Mouse (Mus musculus) layer of hippocampus, adult 9-10 months (tissue): ENCODE measurements around the gene Stxbp6.

Experiments used
- DNase-seq: peaks from one replicate; pipeline ENCODE4 v3.0.0; 2022; ENCODE audit warnings: low spot score

The Stxbp6 gene

DNA sequence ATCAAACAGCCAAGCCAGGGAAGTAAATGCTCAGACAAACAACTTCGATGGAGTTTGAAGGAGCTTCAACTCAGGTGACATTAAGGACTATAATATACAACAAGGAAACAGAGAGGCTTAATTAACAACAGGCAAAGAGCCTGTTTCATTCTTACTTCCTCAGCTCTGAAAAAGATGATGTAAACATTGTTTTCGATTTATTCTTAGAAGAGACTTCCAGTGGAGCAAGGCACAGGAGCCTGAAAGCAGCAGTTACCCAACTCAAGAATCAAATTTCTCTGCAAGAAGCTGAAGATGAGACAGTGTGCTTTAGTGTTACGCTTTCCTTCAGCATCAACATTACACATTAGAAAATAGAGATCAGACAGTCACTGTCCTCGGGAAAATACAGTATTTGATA is 160.7 kb downstream of the Stxbp6 start:
- DNase-seq, result no peak

DNA sequence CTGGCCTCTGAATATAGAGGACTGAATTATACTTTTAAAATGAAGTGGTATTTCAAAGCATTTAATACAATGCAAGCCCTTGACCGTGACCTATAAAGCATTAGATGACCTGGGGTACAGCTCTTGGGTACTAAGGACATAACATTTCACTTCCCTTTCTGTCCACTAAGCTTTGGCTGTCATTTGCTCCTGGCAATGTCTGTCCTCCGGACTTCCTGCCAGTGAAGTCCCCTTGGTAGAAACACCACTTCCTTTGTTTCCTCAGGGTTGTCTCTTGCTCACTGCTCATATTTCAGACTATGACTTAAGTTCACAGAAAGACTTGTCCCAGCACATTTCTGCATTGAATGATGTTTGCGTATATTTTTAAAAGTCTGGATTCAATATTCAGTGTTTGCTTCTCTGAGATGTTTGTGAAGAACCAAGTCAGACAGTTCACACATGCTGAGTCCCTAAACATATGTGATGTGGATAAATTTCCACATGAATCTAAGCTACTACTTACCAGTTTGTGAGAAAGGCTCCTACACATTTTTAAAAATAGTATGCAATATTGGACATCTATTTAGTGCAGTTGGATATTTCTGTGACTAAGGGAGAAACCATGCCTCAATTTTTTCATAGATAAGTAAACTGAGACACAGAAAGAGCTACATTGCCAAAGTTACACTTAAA is 166.3 kb downstream of the Stxbp6 start:
- no peak for DNase-seq

- no peak for DNase-seq
These were observed 168.5 kb downstream of the Stxbp6 start for GRCm38 (mm10) chr12:44906001-44906400.

GRCm38 (mm10) chr12:44903205-44903732 is 171.2 kb downstream of the Stxbp6 start:
- no peak for DNase-seq

- DNase-seq, result peak; percentile 45
These were observed 175.2 kb downstream of the Stxbp6 start for GRCm38 (mm10) chr12:44899173-44899870.

DNA sequence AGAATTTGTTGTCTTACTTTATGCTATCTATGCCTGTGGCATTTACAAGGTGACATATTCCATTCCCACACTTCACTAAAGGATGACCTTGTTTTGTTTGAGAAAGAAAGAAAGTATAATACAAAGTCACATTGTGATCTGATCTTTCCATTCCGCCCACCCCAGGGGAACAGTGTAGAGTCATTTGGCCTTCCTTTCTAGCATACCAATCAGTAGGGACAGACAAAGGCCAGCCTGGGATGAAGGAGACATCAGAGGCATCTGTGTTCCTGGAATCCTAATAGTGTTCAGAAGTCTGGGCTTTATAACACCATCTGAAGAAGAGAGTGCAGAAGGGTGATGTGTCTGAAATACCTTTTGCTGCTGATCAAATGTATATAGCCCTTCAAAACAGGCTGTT is 178.0 kb downstream of the Stxbp6 start:
- DNase-seq, result no peak

GRCm38 (mm10) chr12:44889677-44890393 is 184.7 kb downstream of the Stxbp6 start:
- DNase-seq, result no peak

GRCm38 (mm10) chr12:44886826-44887225 is 187.7 kb downstream of the Stxbp6 start:
- DNase-seq, result no peak

DNA sequence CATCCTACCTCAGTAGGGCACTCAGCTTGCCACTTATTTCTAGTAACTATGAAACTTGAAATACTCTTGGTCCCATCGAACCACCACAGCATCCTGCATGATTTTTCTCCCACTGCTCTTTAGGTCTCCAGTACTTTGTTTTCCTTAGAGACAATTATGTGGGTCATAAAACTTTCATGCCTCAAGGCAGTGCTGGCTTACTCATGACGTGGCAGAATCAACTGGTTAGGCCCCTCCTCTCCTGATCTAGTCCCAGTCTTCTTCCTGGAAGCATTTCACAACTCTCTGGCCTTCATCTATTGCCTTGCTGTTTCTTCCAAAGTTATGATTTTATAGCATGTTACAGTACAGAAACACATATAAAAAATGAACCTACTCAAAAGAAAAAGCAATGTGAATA is 201.8 kb downstream of the Stxbp6 start:
- DNase-seq, result no peak

DNA sequence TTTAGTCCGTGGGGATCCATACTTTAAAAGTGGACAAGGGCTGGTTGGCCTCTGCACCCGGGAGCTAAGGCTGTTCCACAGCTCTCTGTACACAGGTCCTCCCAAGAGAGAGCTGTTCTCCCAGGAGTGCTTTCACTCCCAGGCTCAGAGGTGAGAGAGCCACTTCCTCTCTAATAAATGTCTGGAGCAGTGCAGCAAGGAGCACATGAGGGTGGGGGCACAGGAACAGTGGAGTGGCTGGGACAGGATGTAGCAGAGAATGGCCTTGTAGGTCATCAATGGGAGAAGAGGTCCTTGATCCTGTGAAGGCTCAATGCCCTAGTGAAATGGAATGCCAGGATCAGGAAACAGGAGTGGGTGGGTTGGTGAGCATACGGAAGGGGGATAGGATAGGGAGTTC is 209.1 kb downstream of the Stxbp6 start:
- DNase-seq, result no peak

DNA sequence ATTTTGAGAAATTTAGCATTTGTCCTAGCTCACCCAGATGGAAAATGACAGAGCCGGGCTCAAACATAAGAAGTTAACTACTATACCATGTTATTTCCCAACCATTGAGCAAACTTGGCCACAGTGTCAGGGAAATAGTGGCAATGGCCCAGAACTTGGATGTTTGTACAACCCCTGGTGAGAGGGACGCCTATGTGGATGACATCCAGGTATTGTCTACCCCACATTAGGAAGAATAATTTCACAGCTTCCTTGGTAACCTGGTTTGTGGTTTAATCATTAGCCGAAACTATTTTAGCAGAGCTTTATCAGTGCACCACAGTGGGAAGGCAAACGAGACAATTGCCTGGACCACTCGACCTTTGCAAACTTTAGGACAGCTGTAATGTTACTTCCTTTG is 215.1 kb downstream of the Stxbp6 start:
- no peak for DNase-seq

GRCm38 (mm10) chr12:44858110-44858885 is 216.2 kb downstream of the Stxbp6 start:
- DNase-seq, result peak; percentile 33

DNA sequence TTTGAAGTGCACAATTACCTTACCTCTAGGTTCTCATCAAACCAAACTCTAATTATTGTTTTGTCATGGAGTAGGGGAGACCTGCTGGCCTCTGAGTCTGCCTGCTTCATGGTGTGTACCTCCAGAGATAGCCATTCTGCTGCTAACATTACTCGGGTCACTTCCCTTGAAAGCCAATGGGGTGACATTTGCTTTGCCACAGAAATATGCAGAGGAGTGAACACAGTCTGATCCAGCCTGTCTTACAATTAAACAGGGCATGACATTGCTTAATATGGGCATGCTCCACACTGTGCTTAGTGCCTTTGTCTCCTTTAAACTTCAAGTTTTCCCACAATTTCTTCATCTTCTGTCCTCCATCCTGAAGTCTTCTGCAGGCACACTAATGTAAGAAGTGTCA is 222.5 kb downstream of the Stxbp6 start:
- DNase-seq, result no peak

GRCm38 (mm10) chr12:44850516-44850915 is 224.0 kb downstream of the Stxbp6 start:
- DNase-seq, result no peak

DNA sequence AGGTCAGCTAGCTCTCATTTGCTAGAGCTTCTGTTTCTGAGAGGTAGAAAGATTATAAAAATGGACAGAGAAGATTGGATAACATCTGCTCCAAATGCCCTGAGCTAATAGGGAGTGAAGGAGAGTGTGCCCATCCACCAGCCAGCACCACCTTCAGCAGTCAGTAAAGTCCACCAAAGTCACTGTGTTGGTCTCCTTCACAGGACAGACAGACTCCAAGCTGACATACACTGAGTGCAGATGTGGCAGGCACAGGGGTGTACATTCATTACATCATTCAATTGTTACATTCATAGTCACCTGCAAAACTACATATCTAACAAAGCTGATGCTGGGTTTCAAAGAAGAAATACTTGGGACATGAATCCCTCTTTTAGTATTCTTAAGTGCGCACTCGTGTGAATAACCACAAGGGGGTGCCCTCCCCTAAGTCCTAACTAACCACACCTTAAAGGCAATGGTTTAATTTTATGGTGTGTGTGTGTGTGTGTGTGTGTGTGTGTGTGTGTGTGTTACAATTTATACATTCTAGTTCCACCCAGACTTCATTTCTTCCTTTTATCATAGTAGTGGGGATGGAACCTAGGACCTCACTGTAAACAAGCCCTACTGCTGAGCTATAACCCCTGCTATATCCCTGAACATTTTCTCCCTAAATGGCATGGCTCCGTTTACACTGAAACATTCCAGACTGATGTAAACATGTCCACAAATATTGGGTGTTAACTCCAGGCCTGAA is 225.9 kb downstream of the Stxbp6 start:
- DNase-seq, result no peak

- no peak for DNase-seq
These were observed 233.9 kb downstream of the Stxbp6 start for GRCm38 (mm10) chr12:44840585-44840984.

GRCm38 (mm10) chr12:44839594-44840373 is 234.7 kb downstream of the Stxbp6 start:
- no peak for DNase-seq

DNA sequence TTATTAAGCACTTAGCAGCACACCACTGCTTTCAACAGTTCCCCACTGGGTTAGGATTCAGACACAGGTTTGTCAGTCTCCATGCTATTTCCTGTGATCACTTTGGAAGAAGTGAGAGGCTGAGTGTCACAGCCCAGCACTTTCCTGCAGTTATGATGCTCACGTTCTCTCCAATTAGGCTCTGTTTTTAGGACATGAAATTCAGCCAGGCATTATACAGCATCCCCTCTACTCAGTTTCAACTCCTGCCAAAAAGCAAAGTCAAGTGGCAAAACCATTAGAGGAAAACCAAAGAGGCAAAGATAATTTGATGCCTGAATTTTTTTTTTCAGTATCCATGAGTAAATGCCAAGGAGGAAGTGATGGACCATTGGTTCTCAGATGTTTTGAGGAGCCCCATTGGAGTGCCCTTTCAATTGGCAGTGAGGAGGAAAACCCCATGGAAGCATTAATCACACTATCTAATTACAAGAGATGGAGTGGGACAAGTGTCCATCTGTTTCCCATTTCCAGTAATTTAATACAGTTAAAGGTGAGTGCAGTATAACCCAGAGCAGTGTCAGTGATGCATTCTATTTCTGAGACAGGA is 238.5 kb downstream of the Stxbp6 start:
- no peak for DNase-seq

GRCm38 (mm10) chr12:44811895-44812294 is 262.6 kb downstream of the Stxbp6 start:
- no peak for DNase-seq

GRCm38 (mm10) chr12:44804213-44804612 is 270.3 kb downstream of the Stxbp6 start:
- peak; percentile 30 for DNase-seq
